Mouse (Mus musculus) heart, embryonic 15.5 days (tissue): ENCODE data around the gene Tmem120b. TPM values are rescaled to one million over a fixed set of nuclear protein-coding genes. Genes with fewer than 3 reads are reported as not detected.

Experiments used
- polyA plus RNA-seq: library from polyadenylated mRNA; unstranded; fragments of >200 nt; fragmentation: Nextera tagmentation; extraction: Ambion mirVana; gene quantifications from 2 replicates; pipeline ENCODE4 v1.2.1, GENCODE M21; 2015

Tmem120b gene
- polyA plus RNA-seq, 1 experiment from 2014 or later = 11.3 TPM

Other genes starting within 250 kb of the Tmem120b start
- gene Anapc5, start 247.1 kb upstream of the Tmem120b start, polyA plus RNA-seq = 286 and 337 TPM in 2 replicates
- gene Rnf34, start 218.4 kb upstream of the Tmem120b start, polyA plus RNA-seq = 28.5 and 28.7 TPM in 2 replicates
- 23.9 and 29.0 TPM in 2 replicates for gene Kdm2b, start 78.6 kb upstream of the Tmem120b start, polyA plus RNA-seq
- gene Orai1, start 53.3 kb upstream of the Tmem120b start, polyA plus RNA-seq = 17.3 and 19.0 TPM in 2 replicates
- gene Morn3, start 21.4 kb upstream of the Tmem120b start, polyA plus RNA-seq = not detected in 2 replicates
- 1.5 and 3.1 TPM in 2 replicates for gene Rhof, start 64.3 kb downstream of the Tmem120b start, polyA plus RNA-seq
- 6.0 and 6.9 TPM in 2 replicates for gene Setd1b, start 73.8 kb downstream of the Tmem120b start, polyA plus RNA-seq
- 54.9 and 66.7 TPM in 2 replicates for gene Psmd9, start 101.0 kb downstream of the Tmem120b start, polyA plus RNA-seq
- gene Hpd, start 114.3 kb downstream of the Tmem120b start, polyA plus RNA-seq = 0.37 TPM in 1 of 2 replicates, not detected in the other
- gene Wdr66, start 183.7 kb downstream of the Tmem120b start, polyA plus RNA-seq = 2.1 and 3.5 TPM in 2 replicates